Mouse (Mus musculus): Measurements from ENCODE around the gene AC124108.1. TPM values are rescaled to one million over a fixed set of nuclear protein-coding genes. Genes with fewer than 3 reads are reported as not detected.

The AC124108.1 gene
- polyA plus RNA-seq, 1 experiment from 2014 or later: 0.07 TPM

- no peak for TF ChIP-seq CTCF (IDR thresholded peaks at IDR 0.05; ENCODE audit: low read depth)
- H3K27ac ChIP-seq: no peak overlapping the region
- H3K9me3 ChIP-seq (replicated peaks; ENCODE audit: low read length): no peaks in the 10 kb centered on the region
- whole genome bisulfite sequencing: 78% methylated on average over 5 of the region's 5 CpGs
- DNase-seq (ENCODE audit: low spot score) (no peak), ATAC-seq (replicated peaks; ENCODE audit: low FRiP score, low read depth) (no peak)
- no peak overlapping the region for H3K4me2 ChIP-seq (ENCODE audit: low read length)
- H3K4me1 ChIP-seq (replicated peaks; ENCODE audit: insufficient read depth, low read length): no peaks in the 10 kb centered on the region
- no peak overlapping the region for H3K4me3 ChIP-seq (replicated peaks; ENCODE audit: low read depth, low read length)
- no peak overlapping the region for H3K9ac ChIP-seq (ENCODE audit: low read depth, low read length)
- H3K27me3 ChIP-seq (ENCODE audit: insufficient read depth, low read length): no peaks in the 10 kb centered on the region
- no peaks in the 10 kb centered on the region for H3K36me3 ChIP-seq (ENCODE audit: insufficient read depth, low read length)
Measured at GRCm38 (mm10) chr1:132245010-132245409, 53.8 kb downstream of the AC124108.1 start.

GRCm38 (mm10) chr1:132246137-132246536 is 54.9 kb downstream of the AC124108.1 start:
- no peak for TF ChIP-seq CTCF (IDR thresholded peaks at IDR 0.05; ENCODE audit: low read depth)
- no peak overlapping the region for H3K27ac ChIP-seq
- H3K9ac ChIP-seq (ENCODE audit: low read depth, low read length): no peak overlapping the region
- 45% methylated on average over 6 of the region's 6 CpGs for WGBS
- no peaks in the 10 kb centered on the region for H3K4me1 ChIP-seq (replicated peaks; ENCODE audit: insufficient read depth, low read length)
- no peak overlapping the region for H3K4me2 ChIP-seq (ENCODE audit: low read length)
- DNase-seq (ENCODE audit: low spot score) (no peak), ATAC-seq (replicated peaks; ENCODE audit: low FRiP score, low read depth) (no peak)
- H3K27me3 ChIP-seq (ENCODE audit: insufficient read depth, low read length): no peaks in the 10 kb centered on the region
- H3K36me3 ChIP-seq (ENCODE audit: insufficient read depth, low read length): no peaks in the 10 kb centered on the region
- no peak overlapping the region for H3K4me3 ChIP-seq (replicated peaks; ENCODE audit: low read depth, low read length)
- no peaks in the 10 kb centered on the region for H3K9me3 ChIP-seq (replicated peaks; ENCODE audit: low read length)

DNA sequence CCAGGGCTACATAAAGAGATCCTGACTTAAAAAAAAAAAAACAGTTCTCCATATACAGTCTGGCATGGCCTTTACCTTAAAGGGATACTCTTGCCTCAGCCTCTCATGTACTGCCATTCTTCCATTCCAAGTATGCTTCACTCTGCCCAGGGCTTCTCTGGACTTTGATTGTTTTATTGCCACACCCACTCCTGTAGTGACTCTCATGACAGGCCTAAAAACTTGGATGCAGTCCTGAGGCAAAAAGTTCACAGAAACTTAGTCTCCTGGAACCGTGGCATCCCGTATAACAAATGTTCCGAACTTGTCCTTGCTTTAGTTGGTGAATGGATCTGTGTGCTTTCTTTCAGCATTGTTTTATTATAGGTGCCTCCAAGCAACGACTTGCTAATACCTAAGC is 55.4 kb downstream of the AC124108.1 start:
- H3K9ac ChIP-seq (ENCODE audit: low read depth, low read length): no peak overlapping the region
- no peak for TF ChIP-seq CTCF (IDR thresholded peaks at IDR 0.05; ENCODE audit: low read depth)
- no peak overlapping the region for H3K4me3 ChIP-seq (replicated peaks; ENCODE audit: low read depth, low read length)
- H3K4me1 ChIP-seq (replicated peaks; ENCODE audit: insufficient read depth, low read length): no peaks in the 10 kb centered on the region
- DNase-seq (ENCODE audit: low spot score): no peak
- 76% methylated on average over 4 of the region's 4 CpGs for WGBS
- H3K9me3 ChIP-seq (replicated peaks; ENCODE audit: low read length): no peaks in the 10 kb centered on the region
- no peaks in the 10 kb centered on the region for H3K36me3 ChIP-seq (ENCODE audit: insufficient read depth, low read length)
- H3K27me3 ChIP-seq (ENCODE audit: insufficient read depth, low read length): no peaks in the 10 kb centered on the region
- ATAC-seq (replicated peaks; ENCODE audit: low FRiP score, low read depth): no peak
- H3K4me2 ChIP-seq (ENCODE audit: low read length): no peak overlapping the region
- no peak overlapping the region for H3K27ac ChIP-seq

GRCm38 (mm10) chr1:132254467-132254866 is 63.2 kb downstream of the AC124108.1 start:
- DNase-seq (ENCODE audit: low spot score): no peak
- Histone ChIP-seq H3K9ac (ENCODE audit: low read depth, low read length) (no peak overlapping the region), H3K4me1 (replicated peaks; ENCODE audit: insufficient read depth, low read length) (no peaks in the 10 kb centered on the region)

More at GRCm38 (mm10) chr1:132254467-132254866, 63.2 kb downstream of the AC124108.1 start:
- H3K27ac ChIP-seq: no peak overlapping the region
- TF ChIP-seq CTCF (IDR thresholded peaks at IDR 0.05; ENCODE audit: low read depth): peak; percentile 17; the same call in 1 of the 2 replicates
- no peaks in the 10 kb centered on the region for H3K9me3 ChIP-seq (replicated peaks; ENCODE audit: low read length)
- ATAC-seq (replicated peaks; ENCODE audit: low FRiP score, low read depth): no peak
- no peak overlapping the region for H3K4me2 ChIP-seq (ENCODE audit: low read length)
- no peaks in the 10 kb centered on the region for H3K27me3 ChIP-seq (ENCODE audit: insufficient read depth, low read length)
- no peaks in the 10 kb centered on the region for H3K36me3 ChIP-seq (ENCODE audit: insufficient read depth, low read length)
- no peak overlapping the region for H3K4me3 ChIP-seq (replicated peaks; ENCODE audit: low read depth, low read length)
- 81% methylated on average over 6 of the region's 6 CpGs for WGBS

MicroRNAs encoded within 50 kb of the gene (microRNA counts, 519-probe panel; counts per million panel counts)
- microRNA mmu-miR-135b: 330 counts per million, percentile 68 among the panel's probes with 10 or more counts

Small RNA genes within 50 kb of the gene (microRNA-seq; reads per million reads assigned to microRNA genes)
- 190 reads per million, percentile 58 among the genes with 10 or more reads in this experiment for gene Mir135b

Other genes with a start within 250 kb of the AC124108.1 start
- 9.1 and 10.1 TPM in 2 replicates for gene Slc45a3, start 228.5 kb upstream of the AC124108.1 start, polyA plus RNA-seq (2015; fragmentation: Nextera tagmentation; extraction: Ambion mirVana)
- 21.4 and 22.0 TPM in 2 replicates for gene Elk4, start 183.8 kb upstream of the AC124108.1 start, polyA plus RNA-seq (2015; fragmentation: Nextera tagmentation; extraction: Ambion mirVana)
- 25.1 and 27.3 TPM in 2 replicates for gene Mfsd4a, start 123.4 kb upstream of the AC124108.1 start, polyA plus RNA-seq (2015; fragmentation: Nextera tagmentation; extraction: Ambion mirVana)
- 10.3 and 11.7 TPM in 2 replicates for gene Cdk18, start 51.8 kb upstream of the AC124108.1 start, polyA plus RNA-seq (2015; fragmentation: Nextera tagmentation; extraction: Ambion mirVana)
- 0.37 and 0.80 TPM in 2 replicates for gene Lemd1, start within 50 bp of the AC124108.1 start, polyA plus RNA-seq (2015; fragmentation: Nextera tagmentation; extraction: Ambion mirVana)
- not detected in 2 replicates for gene Gm10188, start 38.3 kb downstream of the AC124108.1 start, polyA plus RNA-seq (2015; fragmentation: Nextera tagmentation; extraction: Ambion mirVana)
- 4.1 and 5.0 TPM in 2 replicates for gene Klhdc8a, start 107.2 kb downstream of the AC124108.1 start, polyA plus RNA-seq (2015; fragmentation: Nextera tagmentation; extraction: Ambion mirVana)
- gene Nuak2, start 124.7 kb downstream of the AC124108.1 start, polyA plus RNA-seq (2015; fragmentation: Nextera tagmentation; extraction: Ambion mirVana): 8.7 and 9.6 TPM in 2 replicates
- 4.3 and 4.5 TPM in 2 replicates for gene Tmcc2, start 199.8 kb downstream of the AC124108.1 start, polyA plus RNA-seq (2015; fragmentation: Nextera tagmentation; extraction: Ambion mirVana)
- 12.5 and 13.9 TPM in 2 replicates for gene Dstyk, start 226.1 kb downstream of the AC124108.1 start, polyA plus RNA-seq (2015; fragmentation: Nextera tagmentation; extraction: Ambion mirVana)

Data from kidney, postnatal 0 days (tissue).